Mouse (Mus musculus): Measurements from ENCODE around the gene Sox10. TPM values are rescaled to one million over a fixed set of nuclear protein-coding genes. Genes with fewer than 3 reads are reported as not detected.
A peak's percentile ranks its signal among the peaks of the same experiment; 100 is the strongest.

Sox10 gene
- polyA plus RNA-seq, 1 experiment from 2014 or later, result 17.2 TPM

GRCm38 (mm10) chr15:79185213-79185612, 20.2 kb upstream of the Sox10 start:
- H3K4me1 ChIP-seq (replicated peaks; ENCODE audit: control insufficient read depth, insufficient read depth, low read length), result no peaks in the 10 kb centered on the region
- 62% methylated on average over 10 of the region's 10 CpGs for WGBS
- no peaks in the 10 kb centered on the region for H3K9me3 ChIP-seq (ENCODE audit: control insufficient read depth, low read length)
- ATAC-seq (replicated peaks; ENCODE audit: low FRiP score, low TSS enrichment, low read depth) (no peak), DNase-seq (ENCODE audit: low spot score) (no peak)
- no peak overlapping the region for H3K4me3 ChIP-seq (ENCODE audit: low read depth, low read length)
- H3K4me2 ChIP-seq (ENCODE audit: low read length), result no peak overlapping the region
- H3K36me3 ChIP-seq (ENCODE audit: control insufficient read depth, insufficient read depth, low read length), result no peaks in the 10 kb centered on the region
- no peak overlapping the region for H3K27ac ChIP-seq (ENCODE audit: low read depth)
- H3K27me3 ChIP-seq (replicated peaks; ENCODE audit: control insufficient read depth, insufficient read depth, low read length), result no peaks in the 10 kb centered on the region
- no peak overlapping the region for H3K9ac ChIP-seq (ENCODE audit: low read length)

DNA sequence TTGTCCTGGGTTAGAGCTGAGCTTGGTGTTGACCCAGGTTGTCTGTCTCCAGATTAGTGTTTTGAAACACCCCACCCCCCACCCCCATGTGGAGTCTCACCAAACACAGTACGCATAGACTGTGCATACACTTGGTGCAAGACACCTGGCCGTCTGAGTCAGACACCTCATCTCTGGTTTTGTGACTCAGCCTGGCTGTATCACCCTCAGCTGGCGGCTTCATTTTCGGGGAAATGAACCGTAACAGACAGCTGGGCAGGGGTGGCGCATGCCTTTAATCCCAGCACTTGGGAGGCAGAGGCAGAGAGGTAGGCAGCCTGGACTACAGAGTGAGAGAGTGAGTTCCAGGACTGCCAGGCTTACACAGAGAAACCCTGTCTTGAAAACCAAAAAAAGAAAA, 11.9 kb upstream of the Sox10 start:
- Histone ChIP-seq H3K4me2 (ENCODE audit: low read length) (no peak overlapping the region), H3K36me3 (ENCODE audit: control insufficient read depth, insufficient read depth, low read length) (no peaks in the 10 kb centered on the region), H3K4me1 (replicated peaks; ENCODE audit: control insufficient read depth, insufficient read depth, low read length) (no peaks in the 10 kb centered on the region), H3K27ac (ENCODE audit: low read depth) (no peak overlapping the region), H3K9ac (ENCODE audit: low read length) (no peak overlapping the region), H3K9me3 (ENCODE audit: control insufficient read depth, low read length) (no peaks in the 10 kb centered on the region), H3K4me3 (ENCODE audit: low read depth, low read length) (no peak overlapping the region), H3K27me3 (replicated peaks; ENCODE audit: control insufficient read depth, insufficient read depth, low read length) (no peaks in the 10 kb centered on the region)
- 66% methylated on average over 6 of the region's 6 CpGs for WGBS
- no peak for ATAC-seq (replicated peaks; ENCODE audit: low FRiP score, low TSS enrichment, low read depth)
- no peak for DNase-seq (ENCODE audit: low spot score)

- Histone ChIP-seq H3K36me3 (ENCODE audit: control insufficient read depth, insufficient read depth, low read length) (no peaks in the 10 kb centered on the region), H3K4me1 (replicated peaks; ENCODE audit: control insufficient read depth, insufficient read depth, low read length) (no peaks in the 10 kb centered on the region), H3K4me2 (ENCODE audit: low read length) (no peak overlapping the region), H3K27me3 (replicated peaks; ENCODE audit: control insufficient read depth, insufficient read depth, low read length) (peaks cover 38% of the 10 kb centered on the region), H3K9ac (ENCODE audit: low read length) (no peak overlapping the region), H3K4me3 (ENCODE audit: low read depth, low read length) (no peak overlapping the region), H3K27ac (ENCODE audit: low read depth) (no peak overlapping the region), H3K9me3 (ENCODE audit: control insufficient read depth, low read length) (no peaks in the 10 kb centered on the region)
- WGBS, result 41% methylated on average over 8 of the region's 8 CpGs
- ATAC-seq (replicated peaks; ENCODE audit: low FRiP score, low TSS enrichment, low read depth) (peak; percentile 33; the same call in 1 of the 2 replicates), DNase-seq (ENCODE audit: low spot score) (no peak)
These were observed 1.7 kb upstream of the Sox10 start for GRCm38 (mm10) chr15:79166712-79167111.

DNA sequence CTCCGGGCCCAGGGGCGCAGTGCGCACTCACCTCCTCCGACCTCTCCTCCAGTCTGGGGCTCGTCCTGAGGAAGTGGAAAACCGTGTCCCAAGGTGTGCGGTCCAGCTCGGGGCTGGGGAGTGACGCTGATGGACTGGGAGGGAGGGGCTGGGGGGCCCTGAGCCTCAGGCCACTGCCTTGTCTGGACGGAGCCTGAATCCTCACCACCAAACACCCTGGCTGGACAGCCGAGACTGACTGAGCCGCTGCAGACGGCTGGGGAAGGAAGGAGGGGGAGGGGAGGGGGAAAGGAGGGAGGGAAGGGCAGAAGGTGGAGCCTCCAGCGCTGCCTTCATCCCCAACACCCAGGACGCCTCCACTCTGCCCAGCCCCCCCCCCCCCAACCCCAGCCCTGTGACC, 789 bp downstream of the Sox10 start:
- peaks cover 58% of the 10 kb centered on the region for H3K27me3 ChIP-seq (replicated peaks; ENCODE audit: control insufficient read depth, insufficient read depth, low read length)
- H3K36me3 ChIP-seq (ENCODE audit: control insufficient read depth, insufficient read depth, low read length), result no peaks in the 10 kb centered on the region
- no peak overlapping the region; the same call in 1 of the 2 replicates for H3K4me2 ChIP-seq (ENCODE audit: low read length)
- no peaks in the 10 kb centered on the region for H3K4me1 ChIP-seq (replicated peaks; ENCODE audit: control insufficient read depth, insufficient read depth, low read length)
- WGBS, result 3% methylated on average over 15 of the region's 15 CpGs
- H3K4me3 ChIP-seq (ENCODE audit: low read depth, low read length), result 0 out of 2 replicates have a peak overlapping the region, but pooled peaks have one; percentile 26
- H3K9ac ChIP-seq (ENCODE audit: low read length), result no peak overlapping the region; the same call in 1 of the 2 replicates
- H3K27ac ChIP-seq (ENCODE audit: low read depth), result no peak overlapping the region
- DNase-seq (ENCODE audit: low spot score), result no peak
- ATAC-seq (replicated peaks; ENCODE audit: low FRiP score, low TSS enrichment, low read depth), result 0 out of 2 replicates have a peak, but pooled peaks have one; percentile 34
- H3K9me3 ChIP-seq (ENCODE audit: control insufficient read depth, low read length), result no peaks in the 10 kb centered on the region

GRCm38 (mm10) chr15:79162822-79163221, 2.2 kb downstream of the Sox10 start:
- H3K9ac ChIP-seq (ENCODE audit: low read length), result peak overlapping the region; percentile 17; the same call in 1 of the 2 replicates
- peak overlapping the region; percentile 26 for H3K4me3 ChIP-seq (ENCODE audit: low read depth, low read length)
- H3K27me3 ChIP-seq (replicated peaks; ENCODE audit: control insufficient read depth, insufficient read depth, low read length), result peaks cover 63% of the 10 kb centered on the region

GRCm38 (mm10) chr15:79162301-79162700, 2.7 kb downstream of the Sox10 start:
- H3K9ac ChIP-seq (ENCODE audit: low read length), result peak overlapping the region; percentile 17; the same call in 1 of the 2 replicates
- no peaks in the 10 kb centered on the region for H3K9me3 ChIP-seq (ENCODE audit: control insufficient read depth, low read length)
- H3K27ac ChIP-seq (ENCODE audit: low read depth), result no peak overlapping the region
- H3K4me2 ChIP-seq (ENCODE audit: low read length), result no peak overlapping the region
- no peaks in the 10 kb centered on the region for H3K36me3 ChIP-seq (ENCODE audit: control insufficient read depth, insufficient read depth, low read length)
- no peaks in the 10 kb centered on the region for H3K4me1 ChIP-seq (replicated peaks; ENCODE audit: control insufficient read depth, insufficient read depth, low read length)
- peak overlapping the region; percentile 26; the same call in 1 of the 2 replicates for H3K4me3 ChIP-seq (ENCODE audit: low read depth, low read length)
- ATAC-seq (replicated peaks; ENCODE audit: low FRiP score, low TSS enrichment, low read depth) (no peak), DNase-seq (ENCODE audit: low spot score) (no peak)
- WGBS, result 71% methylated on average over 7 of the region's 7 CpGs
- H3K27me3 ChIP-seq (replicated peaks; ENCODE audit: control insufficient read depth, insufficient read depth, low read length), result peaks cover 63% of the 10 kb centered on the region

More at GRCm38 (mm10) chr15:79162822-79163221, 2.2 kb downstream of the Sox10 start:
- 35% methylated on average over 14 of the region's 14 CpGs for WGBS
- no peaks in the 10 kb centered on the region for H3K4me1 ChIP-seq (replicated peaks; ENCODE audit: control insufficient read depth, insufficient read depth, low read length)
- H3K9me3 ChIP-seq (ENCODE audit: control insufficient read depth, low read length), result no peaks in the 10 kb centered on the region
- H3K4me2 ChIP-seq (ENCODE audit: low read length), result no peak overlapping the region
- ATAC-seq (replicated peaks; ENCODE audit: low FRiP score, low TSS enrichment, low read depth) (no peak), DNase-seq (ENCODE audit: low spot score) (no peak)
- no peaks in the 10 kb centered on the region for H3K36me3 ChIP-seq (ENCODE audit: control insufficient read depth, insufficient read depth, low read length)
- H3K27ac ChIP-seq (ENCODE audit: low read depth), result no peak overlapping the region

GRCm38 (mm10) chr15:79155572-79155971, 9.5 kb downstream of the Sox10 start:
- Histone ChIP-seq H3K9me3 (ENCODE audit: control insufficient read depth, low read length) (no peaks in the 10 kb centered on the region), H3K4me2 (ENCODE audit: low read length) (no peak overlapping the region), H3K4me3 (ENCODE audit: low read depth, low read length) (no peak overlapping the region), H3K4me1 (replicated peaks; ENCODE audit: control insufficient read depth, insufficient read depth, low read length) (no peaks in the 10 kb centered on the region), H3K27me3 (replicated peaks; ENCODE audit: control insufficient read depth, insufficient read depth, low read length) (peaks cover 15% of the 10 kb centered on the region; the same call in 1 of the 2 replicates), H3K27ac (ENCODE audit: low read depth) (no peak overlapping the region), H3K9ac (ENCODE audit: low read length) (no peak overlapping the region), H3K36me3 (ENCODE audit: control insufficient read depth, insufficient read depth, low read length) (peaks cover 26% of the 10 kb centered on the region)
- WGBS, result 33% methylated on average over 3 of the region's 3 CpGs
- DNase-seq (ENCODE audit: low spot score) (no peak), ATAC-seq (replicated peaks; ENCODE audit: low FRiP score, low TSS enrichment, low read depth) (no peak; the same call in 1 of the 2 replicates)

DNA sequence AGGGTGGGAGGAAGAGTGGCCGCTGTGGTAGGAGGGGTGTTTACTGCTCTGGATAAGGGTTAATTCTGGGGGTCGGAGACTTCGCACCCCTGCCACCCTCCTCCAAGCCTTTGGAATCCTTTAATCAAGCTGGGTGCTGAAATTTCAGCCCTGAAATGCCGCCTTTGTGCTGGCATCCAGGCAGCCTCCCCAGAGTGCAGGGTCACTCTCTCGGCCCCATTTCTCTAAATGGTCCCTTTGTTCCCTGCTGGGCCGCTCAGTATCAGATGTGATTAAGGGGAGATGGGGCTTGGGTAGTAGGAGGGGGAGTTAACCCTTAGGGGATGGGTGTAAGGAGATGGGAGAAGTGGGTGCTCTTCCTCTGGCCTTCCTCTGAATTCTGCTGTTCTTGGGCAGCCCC, 12.3 kb downstream of the Sox10 start:
- Histone ChIP-seq H3K27ac (ENCODE audit: low read depth) (no peak overlapping the region), H3K4me2 (ENCODE audit: low read length) (no peak overlapping the region), H3K36me3 (ENCODE audit: control insufficient read depth, insufficient read depth, low read length) (peaks cover 42% of the 10 kb centered on the region), H3K4me1 (replicated peaks; ENCODE audit: control insufficient read depth, insufficient read depth, low read length) (no peaks in the 10 kb centered on the region), H3K27me3 (replicated peaks; ENCODE audit: control insufficient read depth, insufficient read depth, low read length) (no peaks in the 10 kb centered on the region), H3K9ac (ENCODE audit: low read length) (no peak overlapping the region), H3K9me3 (ENCODE audit: control insufficient read depth, low read length) (no peaks in the 10 kb centered on the region), H3K4me3 (ENCODE audit: low read depth, low read length) (no peak overlapping the region)
- WGBS, result 62% methylated on average over 6 of the region's 6 CpGs
- DNase-seq (ENCODE audit: low spot score) (no peak), ATAC-seq (replicated peaks; ENCODE audit: low FRiP score, low TSS enrichment, low read depth) (no peak)

- ATAC-seq (replicated peaks; ENCODE audit: low FRiP score, low TSS enrichment, low read depth), result no peak
- H3K9ac ChIP-seq (ENCODE audit: low read length), result no peak overlapping the region
- H3K27ac ChIP-seq (ENCODE audit: low read depth), result no peak overlapping the region
These were observed 13.2 kb downstream of the Sox10 start for GRCm38 (mm10) chr15:79151881-79152280.

More at GRCm38 (mm10) chr15:79151881-79152280, 13.2 kb downstream of the Sox10 start:
- no peak for DNase-seq (ENCODE audit: low spot score)
- 72% methylated on average over 8 of the region's 8 CpGs for WGBS
- Histone ChIP-seq H3K4me3 (ENCODE audit: low read depth, low read length) (no peak overlapping the region), H3K4me2 (ENCODE audit: low read length) (no peak overlapping the region), H3K4me1 (replicated peaks; ENCODE audit: control insufficient read depth, insufficient read depth, low read length) (no peaks in the 10 kb centered on the region), H3K9me3 (ENCODE audit: control insufficient read depth, low read length) (no peaks in the 10 kb centered on the region), H3K27me3 (replicated peaks; ENCODE audit: control insufficient read depth, insufficient read depth, low read length) (no peaks in the 10 kb centered on the region), H3K36me3 (ENCODE audit: control insufficient read depth, insufficient read depth, low read length) (peaks cover 50% of the 10 kb centered on the region)

Data from intestine, embryonic 14.5 days (tissue).